Mouse (Mus musculus): Measurements from ENCODE around the gene Gm10663.
A peak's percentile ranks its signal among the peaks of the same experiment; 100 is the strongest.

Gm10663 gene

DNA sequence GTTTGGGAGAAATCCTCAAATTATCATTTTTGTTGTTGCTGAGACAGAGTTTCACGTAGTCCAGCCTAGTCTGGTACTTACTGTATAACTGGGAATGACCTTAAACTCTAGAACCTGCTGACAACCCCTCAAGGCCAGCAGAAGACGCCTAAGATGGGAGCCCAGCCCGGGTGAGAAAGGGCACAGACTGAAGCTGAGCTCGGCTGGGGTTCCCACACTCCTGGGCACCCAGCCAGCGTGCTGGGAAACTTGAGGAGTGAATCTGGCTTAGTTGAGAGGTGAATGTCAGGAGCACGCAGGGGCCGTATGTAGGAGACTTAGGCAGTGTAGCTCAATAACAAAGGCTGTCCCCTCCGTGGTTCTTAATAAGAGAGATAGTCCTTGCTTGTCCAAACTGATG, 12.9 kb downstream of the Gm10663 start:
- no peak for DNase-seq (ENCODE audit: low spot score in 2 of 2)

- DNase-seq (ENCODE audit: low spot score in 2 of 2): no peak
These were observed 13.3 kb downstream of the Gm10663 start for GRCm38 (mm10) chr8:65088120-65088519.

DNA sequence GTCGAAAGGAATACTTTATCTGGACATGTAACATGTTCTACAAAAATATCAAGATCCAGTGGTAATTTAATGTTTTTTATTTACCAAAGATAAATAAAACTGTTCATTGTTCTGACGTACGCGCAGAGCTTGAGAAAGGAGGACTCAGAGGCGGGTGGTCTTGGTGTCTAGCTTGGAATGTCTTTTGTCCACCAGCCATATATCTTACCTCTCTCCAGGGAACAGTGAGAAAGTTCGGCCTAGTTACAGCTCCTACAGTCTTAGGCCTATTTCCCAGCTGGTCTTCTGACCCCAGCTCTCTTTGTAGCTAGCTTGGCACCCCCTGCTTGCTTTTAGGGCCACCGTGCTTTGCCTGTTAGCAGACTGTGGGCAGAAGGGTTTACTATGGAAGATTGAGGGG, 14.9 kb downstream of the Gm10663 start:
- DNase-seq (ENCODE audit: low spot score in 2 of 2): no peak

- DNase-seq (ENCODE audit: low spot score in 2 of 2): no peak
These were observed 23.1 kb downstream of the Gm10663 start for GRCm38 (mm10) chr8:65097760-65098415.

DNA sequence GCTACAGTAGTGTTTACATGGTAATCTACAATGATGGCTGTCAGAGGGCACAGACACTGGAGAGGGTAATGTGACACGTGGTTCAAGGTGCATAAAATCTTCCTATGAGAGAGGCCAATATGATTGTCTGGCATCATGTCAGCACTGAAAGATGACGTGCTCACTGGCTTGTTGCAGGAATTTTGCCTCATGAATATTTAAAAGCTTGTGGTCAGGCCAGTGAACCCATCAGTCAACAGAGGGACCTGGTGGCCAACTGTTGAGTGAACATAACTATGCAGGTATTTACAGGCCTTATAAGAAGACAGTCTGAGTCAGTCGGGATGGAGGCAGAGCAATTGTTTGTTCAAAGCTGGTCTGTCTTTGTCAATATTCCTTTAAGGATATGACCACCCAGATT, 24.9 kb downstream of the Gm10663 start:
- DNase-seq (ENCODE audit: low spot score in 2 of 2): no peak

- DNase-seq (ENCODE audit: low spot score in 2 of 2): no peak
These were observed 28.8 kb downstream of the Gm10663 start for GRCm38 (mm10) chr8:65103632-65104031.

GRCm38 (mm10) chr8:65104041-65104440, 29.2 kb downstream of the Gm10663 start:
- no peak for DNase-seq (ENCODE audit: low spot score in 2 of 2)

- DNase-seq (ENCODE audit: low spot score in 2 of 2): no peak
These were observed 33.3 kb downstream of the Gm10663 start for GRCm38 (mm10) chr8:65107936-65108718.

DNA sequence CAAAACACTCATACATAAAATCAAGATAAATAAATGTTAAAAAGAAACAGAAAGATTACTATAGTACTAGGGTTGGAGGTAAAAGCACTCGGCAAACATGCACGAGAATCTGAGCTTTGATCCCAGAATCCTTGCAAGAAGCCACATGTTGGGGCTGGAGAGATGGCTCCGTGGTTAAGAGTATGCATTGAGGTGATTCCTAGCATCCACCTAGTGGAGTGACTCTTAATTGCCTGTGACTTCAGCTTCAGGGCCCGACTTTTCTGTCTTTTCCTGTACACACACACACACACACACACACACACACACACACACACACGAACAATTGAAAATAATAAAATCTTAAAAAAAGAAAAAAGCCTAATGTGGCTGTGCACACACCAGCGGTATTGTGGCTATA, 34.1 kb downstream of the Gm10663 start:
- DNase-seq (ENCODE audit: low spot score in 2 of 2): no peak

DNA sequence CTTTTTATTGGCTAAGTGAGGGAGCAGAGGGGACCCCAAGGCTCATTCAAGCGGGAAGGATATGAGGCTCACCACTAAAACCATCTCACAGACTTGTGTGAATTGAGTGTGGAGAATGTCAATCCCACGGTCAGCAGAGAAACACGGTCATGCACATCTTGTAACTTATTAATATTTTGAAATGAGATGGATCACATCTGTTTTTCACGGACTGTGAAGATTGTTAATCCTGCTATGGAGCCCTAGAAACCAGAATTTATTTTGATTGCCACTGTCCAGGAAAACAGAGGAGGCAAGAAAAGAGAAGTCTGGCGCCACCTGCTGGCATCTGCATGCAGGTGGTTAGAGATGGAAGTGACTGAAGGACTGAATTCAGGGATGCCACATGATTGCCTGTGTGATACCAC, 35.5 kb downstream of the Gm10663 start:
- peak in 1 of 2 experiments; percentile 75 for DNase-seq (ENCODE audit: low spot score in 2 of 2)

GRCm38 (mm10) chr8:65112092-65112491, 37.3 kb downstream of the Gm10663 start:
- DNase-seq (ENCODE audit: low spot score in 2 of 2): no peak

DNA sequence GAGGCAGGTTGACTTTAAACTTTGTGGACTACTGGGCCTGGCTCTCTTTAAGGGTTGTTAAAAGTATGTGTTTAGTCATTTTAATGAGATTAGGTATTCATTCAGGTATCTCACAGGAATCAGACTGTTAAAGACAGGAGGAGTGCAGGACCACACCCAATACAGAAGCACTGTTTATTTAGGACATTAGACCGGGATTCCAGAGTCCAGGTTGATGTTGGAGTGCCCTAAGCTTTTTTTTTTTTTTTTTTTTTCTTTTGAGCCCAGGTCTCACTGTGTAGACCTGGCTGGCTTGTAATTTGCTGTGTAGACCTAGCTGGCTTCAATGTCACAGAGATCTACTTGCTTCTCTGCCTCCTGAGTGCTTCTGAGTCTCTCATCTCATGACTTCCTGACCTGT, 51.2 kb downstream of the Gm10663 start:
- no peak for DNase-seq (ENCODE audit: low spot score in 2 of 2)

- no peak for DNase-seq (ENCODE audit: low spot score in 2 of 2)
These were observed 51.6 kb downstream of the Gm10663 start for GRCm38 (mm10) chr8:65126454-65126853.

Measured in left cerebral cortex, adult 9 months (tissue).